Mouse (Mus musculus) brain, embryonic 14.5 days (tissue): ENCODE data around the gene Gnai2.

Source experiments
- CTCF ChIP-seq: fragments of 200-500 bp; IDR thresholded peaks from 2 replicates; pipeline ENCODE4 v1.5.1; 2012; ENCODE audit warnings: inconsistent platforms, mild to moderate bottlenecking, moderate library complexity, borderline replicate concordance; ENCODE audit not compliant: insufficient read depth, insufficient read length; ENCODE audit errors: extremely low read depth
- POLR2A ChIP-seq: fragments of 200-500 bp; IDR thresholded peaks from 2 replicates; pipeline ENCODE4 v1.6.1; 2012; ENCODE audit warnings: mild to moderate bottlenecking, inconsistent platforms, borderline replicate concordance; ENCODE audit not compliant: poor library complexity, insufficient read depth, insufficient read length, severe bottlenecking; ENCODE audit errors: extremely low read depth

- no peak for TF ChIP-seq POLR2A
- peak; percentile 81 for TF ChIP-seq CTCF
These were observed 69.0 kb downstream of the Gnai2 start for GRCm38 (mm10) chr9:107566041-107566709.
